Mouse (Mus musculus) C2C12 (cell line): ENCODE data around the gene Rnf114. TPM values are rescaled to one million over a fixed set of nuclear protein-coding genes. Genes with fewer than 3 reads are reported as not detected.

ENCODE experiments used
- H3K27me3 ChIP-seq: one replicate; pipeline ENCODE4 v1.6.1; 2011; ENCODE audit not compliant: control insufficient read depth, insufficient read depth, insufficient read length
- H3K36me3 ChIP-seq: one replicate; pipeline ENCODE4 v1.6.1; 2011; ENCODE audit not compliant: control insufficient read depth, insufficient read depth
- H3K4me3 ChIP-seq: one replicate; pipeline ENCODE4 v1.5.1; 2011; ENCODE audit warnings: mild to moderate bottlenecking, control low read depth; ENCODE audit not compliant: poor library complexity, insufficient read depth, severe bottlenecking
- H3K79me2 ChIP-seq: one replicate; pipeline ENCODE4 v1.6.1; 2011; ENCODE audit not compliant: control insufficient read depth, insufficient read depth
- H3K79me3 ChIP-seq: one replicate; pipeline ENCODE4 v1.6.1; 2011; ENCODE audit warnings: low read depth, control low read depth
- H3ac ChIP-seq: one replicate; pipeline ENCODE3; 2011; ENCODE audit warnings: low read depth; ENCODE audit not compliant: control insufficient read depth, insufficient read length
- CEBPB ChIP-seq: IDR thresholded peaks from one replicate; pipeline ENCODE4 v1.6.1; 2011; ENCODE audit warnings: low read depth, mild to moderate bottlenecking, control low read depth, moderate library complexity
- CTCF ChIP-seq: IDR thresholded peaks from one replicate; pipeline ENCODE4 v1.5.1; 2011; ENCODE audit not compliant: control insufficient read depth, insufficient read depth, insufficient read length
- FOSL1 ChIP-seq: IDR thresholded peaks from one replicate; pipeline ENCODE4 v1.8.0; 2011; ENCODE audit warnings: mild to moderate bottlenecking, low read length; ENCODE audit not compliant: poor library complexity, insufficient read depth, severe bottlenecking
- MAX ChIP-seq: IDR thresholded peaks from one replicate; pipeline ENCODE4 v1.6.1; 2011; ENCODE audit warnings: mild to moderate bottlenecking, control low read depth
- MYOD1 ChIP-seq: IDR thresholded peaks from one replicate; pipeline ENCODE4 v1.6.1; 2011; ENCODE audit warnings: low read depth; ENCODE audit not compliant: control insufficient read depth, insufficient read length
- MYOG ChIP-seq: IDR thresholded peaks from one replicate; pipeline ENCODE4 v1.6.1; 2011; ENCODE audit not compliant: control insufficient read depth, insufficient read length; ENCODE audit errors: extremely low read depth
- USF1 ChIP-seq: IDR thresholded peaks from one replicate; pipeline ENCODE4 v1.6.1; 2011; ENCODE audit warnings: low read depth, mild to moderate bottlenecking, control low read depth, moderate library complexity
- polyA plus RNA-seq: library from polyadenylated mRNA; unstranded; fragments of >200 nt; fragmentation: generic; extraction: Trizol; gene quantifications from one replicate; pipeline ENCODE4 v1.2.1, GENCODE M21; 2012; ENCODE audit warnings: missing spikeins

Gene Rnf114
- polyA plus RNA-seq, 1 experiment, result 35.4 TPM

DNA sequence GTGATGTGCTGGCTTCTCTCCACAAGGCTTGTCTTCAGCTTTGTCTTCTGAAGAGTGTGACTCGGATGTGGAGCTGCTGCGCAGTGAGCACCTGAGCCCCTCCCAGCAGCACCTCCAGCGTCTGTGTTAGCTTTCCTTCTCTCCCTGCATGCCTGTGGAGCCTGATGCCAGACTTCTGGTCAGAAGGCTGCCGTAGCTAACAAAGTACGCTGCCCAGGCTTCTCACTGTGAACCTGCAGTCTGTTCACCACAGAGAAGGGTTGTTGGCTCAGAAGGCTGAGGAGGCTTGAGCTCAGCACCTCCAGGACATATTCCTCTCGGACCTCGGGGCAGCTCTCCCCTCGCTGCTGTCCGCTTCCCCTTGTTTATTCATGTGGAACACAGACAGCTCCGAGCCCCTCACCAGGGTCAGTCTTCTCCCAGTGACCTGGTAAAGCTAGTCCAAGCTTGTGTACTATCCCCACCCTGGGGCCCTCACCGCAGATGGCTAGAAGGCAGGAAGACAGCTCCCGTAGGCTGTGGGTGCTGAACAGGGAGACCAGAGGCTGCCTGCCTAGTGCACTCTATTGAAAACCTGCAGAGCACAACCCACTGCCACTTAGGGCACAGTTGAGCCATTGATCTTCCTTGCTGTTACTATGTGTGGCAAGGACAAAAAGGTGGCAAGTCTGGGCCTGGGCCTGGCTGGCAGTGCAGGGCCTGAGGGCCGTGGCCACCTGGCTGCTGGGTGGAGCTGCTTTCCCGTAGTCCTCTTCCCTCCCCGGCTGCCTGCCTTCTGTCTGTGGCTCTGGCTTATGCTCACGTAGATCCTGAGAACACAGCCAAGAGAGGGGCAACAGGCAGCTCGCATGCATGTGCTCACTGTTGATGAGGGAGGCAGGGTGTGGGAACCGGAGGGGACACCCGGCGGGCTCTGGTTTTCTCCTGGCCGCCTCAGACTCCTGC lies 42.8 kb upstream of the Rnf114 start:
- Histone ChIP-seq H3K27me3 (no peaks in the 10 kb centered on the region), H3K79me3 (no peaks in the 10 kb centered on the region), H3ac (no peak overlapping the region), H3K36me3 (peaks cover 56% of the 10 kb centered on the region), H3K79me2 (no peaks in the 10 kb centered on the region), H3K4me3 (no peak overlapping the region)
- TF ChIP-seq CEBPB (no peak), MYOD1 (no peak), USF1 (no peak), MYOG (no peak), MAX (no peak), CTCF (no peak), FOSL1 (no peak)

DNA sequence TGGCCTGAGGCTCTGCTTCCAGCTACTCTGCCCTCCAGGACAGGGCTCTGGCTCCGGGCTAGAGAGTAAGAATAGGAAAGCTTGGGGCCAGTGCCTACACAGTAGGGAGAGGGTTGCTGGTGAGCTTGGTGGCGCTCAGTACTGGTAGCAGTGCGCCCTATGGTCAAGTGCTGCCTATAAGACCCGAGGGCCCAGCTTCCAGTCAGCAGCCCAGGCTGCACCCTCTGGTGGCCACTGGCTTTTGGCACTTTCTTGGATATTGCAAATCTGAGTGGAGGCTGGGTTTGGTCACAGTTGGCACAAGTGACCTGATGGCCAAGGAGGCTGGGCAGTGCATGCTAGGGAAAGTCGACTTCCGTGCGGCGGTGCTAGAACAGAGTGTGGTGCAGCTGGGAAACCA lies 41.8 kb upstream of the Rnf114 start:
- TF ChIP-seq CEBPB, result no peak
- no peak for TF ChIP-seq CTCF
- no peak for TF ChIP-seq USF1
- TF ChIP-seq FOSL1, result no peak
- TF ChIP-seq MYOD1, result no peak
- no peak for TF ChIP-seq MAX
- no peak for TF ChIP-seq MYOG
- Histone ChIP-seq H3K27me3 (no peaks in the 10 kb centered on the region), H3K36me3 (peaks cover 62% of the 10 kb centered on the region), H3K79me3 (no peaks in the 10 kb centered on the region), H3ac (no peak overlapping the region), H3K4me3 (no peak overlapping the region), H3K79me2 (no peaks in the 10 kb centered on the region)

DNA sequence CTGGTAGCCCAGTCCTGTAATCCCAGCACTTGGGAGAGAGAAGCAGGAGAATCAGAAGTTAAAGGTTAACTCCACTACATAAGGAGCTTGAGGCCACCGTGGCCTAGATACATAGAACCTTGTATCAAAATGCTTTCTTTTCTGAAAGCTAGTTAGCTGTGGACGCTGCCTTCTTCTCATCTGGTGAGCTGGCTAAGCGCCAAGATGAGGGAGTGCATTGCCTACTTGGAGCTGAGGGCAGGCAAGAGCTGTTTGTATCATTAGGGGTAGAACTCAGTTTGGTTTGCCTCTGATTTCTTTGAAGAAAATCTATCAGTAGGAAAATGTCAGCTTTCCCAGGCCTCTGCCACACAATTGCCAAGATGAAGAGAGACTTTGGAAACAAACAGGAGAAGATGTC lies 38.6 kb upstream of the Rnf114 start:
- no peaks in the 10 kb centered on the region for H3K79me3 ChIP-seq
- H3K79me2 ChIP-seq, result no peaks in the 10 kb centered on the region
- H3K27me3 ChIP-seq, result no peaks in the 10 kb centered on the region
- H3K36me3 ChIP-seq, result peaks cover 59% of the 10 kb centered on the region
- H3K4me3 ChIP-seq, result no peak overlapping the region
- no peak overlapping the region for H3ac ChIP-seq
- TF ChIP-seq MAX, result no peak
- no peak for TF ChIP-seq CEBPB
- TF ChIP-seq MYOG, result no peak
- no peak for TF ChIP-seq MYOD1
- no peak for TF ChIP-seq FOSL1
- no peak for TF ChIP-seq USF1
- no peak for TF ChIP-seq CTCF

DNA sequence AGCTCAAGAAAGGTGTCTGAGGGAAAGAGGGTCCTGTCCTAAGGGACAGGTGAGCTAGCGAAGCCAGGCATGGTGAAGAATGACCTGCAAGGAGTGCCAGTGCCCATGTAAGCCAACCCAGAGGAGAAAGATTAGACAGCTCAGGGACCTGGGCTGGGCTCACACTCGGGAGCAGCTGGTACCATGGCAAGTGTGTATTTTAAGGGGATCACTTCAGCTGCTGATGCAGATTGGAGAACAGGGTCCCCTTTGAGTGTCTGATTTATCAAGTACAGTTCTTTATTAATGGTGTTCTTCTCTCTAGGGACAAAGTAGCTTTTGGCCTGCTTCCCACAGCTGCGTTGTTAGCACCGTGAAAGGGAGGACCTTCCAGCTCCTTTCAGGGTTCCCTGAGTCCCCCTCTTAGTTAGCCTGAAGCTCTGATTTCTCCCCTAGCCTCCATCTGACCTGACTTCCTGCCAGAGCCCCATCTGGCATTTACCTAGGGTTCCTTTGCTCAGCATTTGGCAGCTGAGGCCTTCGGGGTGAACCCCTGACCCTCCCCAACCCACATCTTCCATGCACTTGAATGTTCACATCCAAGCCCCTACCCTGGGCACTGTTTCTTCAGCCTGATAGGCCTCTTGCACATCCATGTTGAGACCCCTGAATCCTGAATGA lies 36.0 kb upstream of the Rnf114 start:
- Histone ChIP-seq H3K36me3 (peaks cover 66% of the 10 kb centered on the region), H3ac (no peak overlapping the region), H3K79me3 (no peaks in the 10 kb centered on the region), H3K4me3 (no peak overlapping the region), H3K79me2 (no peaks in the 10 kb centered on the region), H3K27me3 (no peaks in the 10 kb centered on the region)
- TF ChIP-seq MAX, result no peak
- TF ChIP-seq CTCF, result no peak
- TF ChIP-seq MYOG, result no peak
- TF ChIP-seq USF1, result no peak
- TF ChIP-seq MYOD1, result no peak
- no peak for TF ChIP-seq FOSL1
- no peak for TF ChIP-seq CEBPB

DNA sequence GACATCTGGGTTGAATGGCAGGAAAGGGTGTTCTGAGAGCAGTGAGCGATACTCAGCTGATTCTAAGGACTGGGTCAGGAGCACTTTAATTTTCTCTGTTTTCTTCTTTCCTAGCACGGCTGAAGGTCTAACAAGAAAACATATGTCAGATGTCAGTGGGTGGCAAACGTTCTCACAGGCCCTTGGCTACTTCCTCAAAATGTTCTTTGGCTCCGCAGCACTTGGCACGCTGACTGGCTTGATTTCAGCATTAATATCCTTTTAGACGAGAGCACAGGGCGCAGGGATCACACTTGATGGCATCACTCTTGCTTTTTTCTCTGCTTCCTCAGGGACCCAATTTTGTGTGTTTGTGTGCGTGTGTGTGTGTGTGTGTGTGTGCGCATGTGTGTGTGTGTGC lies 35.2 kb upstream of the Rnf114 start:
- H3ac ChIP-seq, result no peak overlapping the region
- H3K79me3 ChIP-seq, result no peaks in the 10 kb centered on the region
- no peak for TF ChIP-seq USF1
- no peak for TF ChIP-seq CEBPB
- no peak for TF ChIP-seq FOSL1
- TF ChIP-seq MAX, result no peak
- TF ChIP-seq MYOD1, result no peak
- TF ChIP-seq CTCF, result no peak
- TF ChIP-seq MYOG, result no peak
- peaks cover 62% of the 10 kb centered on the region for H3K36me3 ChIP-seq
- no peak overlapping the region for H3K4me3 ChIP-seq
- no peaks in the 10 kb centered on the region for H3K27me3 ChIP-seq
- no peaks in the 10 kb centered on the region for H3K79me2 ChIP-seq

DNA sequence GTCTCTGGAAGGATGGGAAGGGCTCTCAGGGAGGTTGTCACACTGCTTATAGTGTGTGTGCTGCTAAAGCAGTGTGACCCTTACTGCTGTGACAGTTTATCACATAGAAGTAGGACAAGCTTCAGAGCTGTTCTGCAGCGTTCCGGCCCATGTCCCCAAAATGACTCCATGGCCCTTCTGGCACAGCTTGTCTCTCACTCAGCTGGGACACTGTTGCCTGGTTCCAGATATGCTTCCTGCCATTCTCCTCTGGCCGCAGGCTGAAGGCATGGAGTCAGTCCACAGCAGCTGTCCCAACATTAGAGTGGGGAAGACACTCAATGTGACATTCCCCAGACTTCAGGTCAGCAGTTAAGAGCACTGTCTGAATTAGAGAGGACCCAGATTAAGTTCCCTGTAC lies 33.9 kb upstream of the Rnf114 start:
- Histone ChIP-seq H3ac (no peak overlapping the region), H3K4me3 (no peak overlapping the region), H3K36me3 (peaks cover 53% of the 10 kb centered on the region), H3K79me3 (no peaks in the 10 kb centered on the region), H3K79me2 (no peaks in the 10 kb centered on the region), H3K27me3 (no peaks in the 10 kb centered on the region)
- TF ChIP-seq USF1 (no peak), MYOG (no peak), CTCF (no peak), MAX (no peak), MYOD1 (no peak)
